Mouse (Mus musculus): ENCODE results near the gene Atg101. TPM values are rescaled to one million over a fixed set of nuclear protein-coding genes. Genes with fewer than 3 reads are reported as not detected.

The Atg101 gene
- polyA plus RNA-seq, 1 experiment = 37.6 TPM

DNA sequence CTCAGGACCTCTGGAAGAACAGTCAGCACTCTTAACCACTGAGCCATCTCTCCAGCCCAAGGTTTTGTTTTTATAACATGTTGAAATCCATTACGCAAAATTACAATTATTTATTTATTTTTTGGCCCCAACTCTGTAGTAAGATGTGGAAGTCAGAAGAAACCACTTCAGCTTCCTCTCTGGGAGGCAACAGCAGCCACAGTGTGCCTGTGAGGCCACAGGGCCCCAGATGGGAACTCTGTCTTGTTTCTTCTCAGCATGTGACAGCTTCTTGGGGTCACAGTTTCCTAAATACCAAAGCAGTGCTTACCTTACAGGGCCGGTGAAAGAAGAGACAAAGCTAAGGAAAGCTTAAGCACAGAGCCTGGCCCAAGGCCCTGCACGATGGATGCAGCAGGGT lies 40.1 kb upstream of the Atg101 start:
- Histone ChIP-seq H3K9me3 (replicated peaks; ENCODE audit: control insufficient read depth, insufficient read depth, low read length, poor library complexity, severe bottlenecking) (no peaks in the 10 kb centered on the region), H3K27ac (ENCODE audit: insufficient read depth, low read length) (no peak overlapping the region), H3K36me3 (ENCODE audit: control insufficient read depth, insufficient read depth, low read length, poor library complexity, severe bottlenecking) (no peaks in the 10 kb centered on the region), H3K9ac (ENCODE audit: low read depth, poor library complexity, severe bottlenecking) (no peak overlapping the region), H3K4me1 (ENCODE audit: control insufficient read depth, insufficient read depth, low read length) (peaks cover 4% of the 10 kb centered on the region), H3K27me3 (ENCODE audit: control insufficient read depth, insufficient read depth, low read length, poor library complexity, severe bottlenecking) (no peaks in the 10 kb centered on the region), H3K4me3 (ENCODE audit: low read depth, low read length) (no peak overlapping the region)
- no peak for TF ChIP-seq CTCF (IDR thresholded peaks at IDR 0.05; ENCODE audit: low read depth, low read length)
- no peak for TF ChIP-seq EP300 (IDR thresholded peaks at IDR 0.05; ENCODE audit: insufficient read depth, low read depth, low read length)
- no peak for TF ChIP-seq POLR2A (IDR thresholded peaks at IDR 0.05; ENCODE audit: insufficient read depth, low read length)

DNA sequence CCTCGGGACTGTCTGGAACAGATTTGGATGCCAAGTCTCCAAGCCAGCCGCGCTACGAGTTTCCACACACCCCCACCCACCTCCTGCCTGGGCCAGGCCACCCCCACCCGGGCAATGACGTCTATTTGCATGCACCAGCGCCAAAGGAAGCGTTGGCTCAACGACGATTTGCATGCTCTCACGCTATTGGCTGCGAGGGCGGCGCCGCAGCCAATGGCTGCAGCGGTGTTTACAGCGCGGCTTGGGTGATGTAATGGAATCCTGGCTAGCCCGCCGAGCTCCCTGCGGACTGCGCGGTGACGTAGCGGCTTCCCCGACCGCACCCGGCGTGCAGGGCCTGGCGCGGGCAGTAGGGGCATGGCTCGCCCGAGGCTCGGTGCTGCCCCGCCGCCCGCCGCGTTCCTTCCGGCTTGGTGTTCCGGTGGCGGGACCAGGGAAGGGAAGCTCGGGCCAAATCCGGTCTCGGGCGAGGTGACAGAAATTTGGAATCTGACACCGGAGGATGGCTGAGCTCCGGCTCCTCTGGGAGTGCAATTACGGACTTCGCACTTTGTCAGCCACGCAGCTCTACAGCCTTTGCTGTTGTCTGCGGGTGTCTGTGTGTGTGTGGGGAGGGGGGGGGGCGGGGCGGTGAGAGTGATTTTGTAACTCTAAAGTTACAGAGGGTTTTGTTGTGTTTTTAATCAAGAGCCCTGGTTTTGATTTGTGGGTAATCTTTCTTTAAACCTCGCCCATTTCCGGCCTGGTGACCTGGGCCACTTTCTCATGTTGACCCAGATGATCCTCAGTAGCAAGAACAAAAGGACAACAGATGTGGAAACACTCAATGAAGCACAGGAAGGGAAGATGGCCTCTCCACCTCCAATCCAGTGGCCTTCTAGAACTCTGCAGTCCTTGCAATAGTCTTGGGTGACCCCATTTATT lies 37.6 kb upstream of the Atg101 start:
- Histone ChIP-seq H3K9me3 (replicated peaks; ENCODE audit: control insufficient read depth, insufficient read depth, low read length, poor library complexity, severe bottlenecking) (no peaks in the 10 kb centered on the region), H3K36me3 (ENCODE audit: control insufficient read depth, insufficient read depth, low read length, poor library complexity, severe bottlenecking) (no peaks in the 10 kb centered on the region), H3K9ac (ENCODE audit: low read depth, poor library complexity, severe bottlenecking) (peak overlapping the region; percentile 57), H3K27ac (ENCODE audit: insufficient read depth, low read length) (peak overlapping the region; percentile 66), H3K4me1 (ENCODE audit: control insufficient read depth, insufficient read depth, low read length) (peaks cover 4% of the 10 kb centered on the region), H3K4me3 (ENCODE audit: low read depth, low read length) (peak overlapping the region; percentile 70), H3K27me3 (ENCODE audit: control insufficient read depth, insufficient read depth, low read length, poor library complexity, severe bottlenecking) (no peaks in the 10 kb centered on the region)
- TF ChIP-seq EP300 (IDR thresholded peaks at IDR 0.05; ENCODE audit: insufficient read depth, low read depth, low read length) (no peak), POLR2A (IDR thresholded peaks at IDR 0.05; ENCODE audit: insufficient read depth, low read length) (peak; percentile 30)

DNA sequence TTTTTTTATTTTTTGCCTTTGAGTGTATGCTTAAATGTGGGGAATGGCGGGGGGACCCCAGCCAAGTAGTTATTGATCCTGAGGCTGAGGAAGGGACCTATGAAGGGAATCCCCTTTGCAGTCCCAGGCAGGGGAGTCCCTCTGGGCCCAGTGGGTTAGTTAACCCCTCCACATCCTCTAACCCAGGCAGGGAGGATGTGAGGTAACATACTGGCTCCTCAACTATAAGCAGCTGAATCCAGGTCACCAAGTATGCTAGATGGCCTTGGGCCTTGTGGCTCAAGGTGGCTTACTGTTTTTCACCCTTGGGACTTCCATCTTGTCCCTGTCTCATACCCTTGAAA lies 36.9 kb upstream of the Atg101 start:
- Histone ChIP-seq H3K9ac (ENCODE audit: low read depth, poor library complexity, severe bottlenecking) (peak overlapping the region; percentile 57), H3K27ac (ENCODE audit: insufficient read depth, low read length) (peak overlapping the region; percentile 16), H3K4me1 (ENCODE audit: control insufficient read depth, insufficient read depth, low read length) (peaks cover 4% of the 10 kb centered on the region), H3K9me3 (replicated peaks; ENCODE audit: control insufficient read depth, insufficient read depth, low read length, poor library complexity, severe bottlenecking) (no peaks in the 10 kb centered on the region), H3K4me3 (ENCODE audit: low read depth, low read length) (no peak overlapping the region), H3K36me3 (ENCODE audit: control insufficient read depth, insufficient read depth, low read length, poor library complexity, severe bottlenecking) (no peaks in the 10 kb centered on the region), H3K27me3 (ENCODE audit: control insufficient read depth, insufficient read depth, low read length, poor library complexity, severe bottlenecking) (no peaks in the 10 kb centered on the region)
- no peak for TF ChIP-seq EP300 (IDR thresholded peaks at IDR 0.05; ENCODE audit: insufficient read depth, low read depth, low read length)
- TF ChIP-seq POLR2A (IDR thresholded peaks at IDR 0.05; ENCODE audit: insufficient read depth, low read length) = no peak
- no peak for TF ChIP-seq CTCF (IDR thresholded peaks at IDR 0.05; ENCODE audit: low read depth, low read length)

DNA sequence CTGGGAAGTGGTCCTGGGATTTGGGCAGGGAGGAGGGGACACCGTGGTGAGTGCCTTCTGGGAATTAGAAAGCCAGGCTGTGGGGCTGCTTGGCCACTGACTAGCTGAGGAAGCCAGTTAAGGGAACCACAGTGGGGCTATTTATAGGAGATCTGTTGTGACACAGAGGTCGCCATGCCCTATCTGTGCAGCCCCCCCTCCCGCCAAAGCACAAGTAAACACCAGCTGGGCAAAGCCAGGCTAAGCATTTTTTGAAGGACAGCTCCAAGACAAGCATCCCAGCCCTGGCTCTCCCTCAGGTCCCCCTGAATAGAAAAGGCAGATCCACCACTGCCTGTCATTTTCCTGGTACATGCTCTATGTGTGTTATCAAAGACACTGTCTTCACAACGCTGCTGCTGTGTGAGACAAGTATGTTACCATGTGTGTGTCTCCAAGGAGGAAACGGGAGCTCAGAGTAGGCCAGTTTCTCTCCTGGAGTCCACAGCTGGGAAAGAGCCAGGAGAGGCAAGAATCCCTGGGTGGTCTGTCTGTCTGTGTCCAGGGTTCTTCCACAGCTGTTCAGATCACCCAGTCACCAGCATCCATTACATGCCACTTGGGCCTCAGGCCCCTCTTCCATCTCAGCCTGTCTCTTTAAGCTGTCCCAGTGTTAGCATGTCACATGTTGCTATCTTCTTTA lies 35.9 kb upstream of the Atg101 start:
- no peak overlapping the region for H3K4me3 ChIP-seq (ENCODE audit: low read depth, low read length)

DNA sequence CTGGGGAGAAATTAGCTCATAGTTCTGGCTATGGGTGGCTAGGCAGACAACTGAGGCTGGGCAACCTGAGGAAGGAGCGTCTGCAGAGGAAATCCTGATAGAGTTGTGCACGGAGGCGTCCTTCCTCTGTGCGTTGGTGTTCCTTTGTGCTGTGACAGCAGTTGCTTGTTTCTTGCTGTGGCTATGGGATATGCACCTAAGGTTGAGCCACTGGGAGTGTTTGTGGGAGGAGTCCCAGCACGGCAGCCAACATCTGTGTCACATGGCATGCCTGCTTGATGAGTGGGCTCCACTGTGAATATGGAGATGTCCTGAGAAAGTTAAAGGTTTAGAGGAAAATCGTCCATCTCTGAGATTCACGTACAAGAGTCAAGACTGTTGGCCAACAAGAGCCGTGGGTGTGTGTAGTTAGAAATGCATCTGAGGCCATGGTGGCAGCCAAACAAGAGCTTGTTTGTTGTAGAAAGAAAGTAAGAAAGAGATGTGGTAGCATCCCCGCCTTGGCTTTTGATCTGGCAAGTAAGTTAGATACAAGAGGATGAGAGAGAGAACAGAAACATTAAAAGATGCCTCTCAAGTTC lies 33.8 kb upstream of the Atg101 start:
- no peak for TF ChIP-seq EP300 (IDR thresholded peaks at IDR 0.05; ENCODE audit: insufficient read depth, low read depth, low read length)
- TF ChIP-seq CTCF (IDR thresholded peaks at IDR 0.05; ENCODE audit: low read depth, low read length) = no peak
- no peak for TF ChIP-seq POLR2A (IDR thresholded peaks at IDR 0.05; ENCODE audit: insufficient read depth, low read length)
- Histone ChIP-seq H3K4me3 (ENCODE audit: low read depth, low read length) (no peak overlapping the region), H3K9ac (ENCODE audit: low read depth, poor library complexity, severe bottlenecking) (no peak overlapping the region), H3K4me1 (ENCODE audit: control insufficient read depth, insufficient read depth, low read length) (peaks cover 4% of the 10 kb centered on the region), H3K36me3 (ENCODE audit: control insufficient read depth, insufficient read depth, low read length, poor library complexity, severe bottlenecking) (no peaks in the 10 kb centered on the region), H3K27ac (ENCODE audit: insufficient read depth, low read length) (no peak overlapping the region), H3K9me3 (replicated peaks; ENCODE audit: control insufficient read depth, insufficient read depth, low read length, poor library complexity, severe bottlenecking) (no peaks in the 10 kb centered on the region), H3K27me3 (ENCODE audit: control insufficient read depth, insufficient read depth, low read length, poor library complexity, severe bottlenecking) (no peaks in the 10 kb centered on the region)

More for the DNA sequence above, 35.9 kb upstream of the Atg101 start:
- Histone ChIP-seq H3K27ac (ENCODE audit: insufficient read depth, low read length) (no peak overlapping the region), H3K4me1 (ENCODE audit: control insufficient read depth, insufficient read depth, low read length) (peaks cover 4% of the 10 kb centered on the region), H3K9me3 (replicated peaks; ENCODE audit: control insufficient read depth, insufficient read depth, low read length, poor library complexity, severe bottlenecking) (no peaks in the 10 kb centered on the region), H3K9ac (ENCODE audit: low read depth, poor library complexity, severe bottlenecking) (no peak overlapping the region), H3K36me3 (ENCODE audit: control insufficient read depth, insufficient read depth, low read length, poor library complexity, severe bottlenecking) (no peaks in the 10 kb centered on the region), H3K27me3 (ENCODE audit: control insufficient read depth, insufficient read depth, low read length, poor library complexity, severe bottlenecking) (no peaks in the 10 kb centered on the region)
- TF ChIP-seq EP300 (IDR thresholded peaks at IDR 0.05; ENCODE audit: insufficient read depth, low read depth, low read length) (no peak), POLR2A (IDR thresholded peaks at IDR 0.05; ENCODE audit: insufficient read depth, low read length) (no peak), CTCF (IDR thresholded peaks at IDR 0.05; ENCODE audit: low read depth, low read length) (no peak)

Data from ES-Bruce4 (cell line).